In genomic region chr5:33239111-33239714, GRCm38 (mm10) we compare ENCODE assay signal across 16 mouse cellular contexts. TPM values are rescaled to one million over a fixed set of nuclear protein-coding genes. Genes with fewer than 3 reads are reported as not detected.
DNase-seq lines count a peak whose midpoint lies in the region; ATAC-seq and TF ChIP-seq lines count a peak whose summit lies in the region.
"Had no signal": no experiment of that assay in that cellular context is flagged by ENCODE, and none has a peak within 500 bp of the region (broad histone marks: within the 10 kb centered on the region; RNA-seq: fewer than 3 reads in every experiment).

No protein-coding gene starts in this region.

- H3K4me1 ChIP-seq in hindbrain, embryonic 12.5 days: peaks cover 3% of the 10 kb centered on the region; the same call in 1 of the 2 replicates
- H3K4me1 ChIP-seq in hindbrain, embryonic 13.5 days (replicated peaks): no peaks in the 10 kb centered on the region; the same call in 1 of the 2 replicates
- H3K4me1 ChIP-seq in intestine, embryonic 15.5 days (replicated peaks): peaks cover 23% of the 10 kb centered on the region
- H3K4me1 ChIP-seq in stomach, embryonic 16.5 days (ENCODE audit: control insufficient read depth, insufficient read depth, low read length): peaks cover 26% of the 10 kb centered on the region
- H3K4me1 ChIP-seq: neural tube, embryonic 13.5 days had no signal

- no peak overlapping the region for H3K4me2 ChIP-seq in hindbrain, embryonic 12.5 days (replicated peaks)
- H3K4me2 ChIP-seq in hindbrain, embryonic 13.5 days: no peak overlapping the region
- H3K4me2 ChIP-seq in intestine, embryonic 15.5 days (replicated peaks): no peak overlapping the region
- H3K4me2 ChIP-seq in stomach, embryonic 16.5 days (ENCODE audit: low read depth, low read length): no peak overlapping the region
- H3K4me2 ChIP-seq: kidney, embryonic 15.5 days; liver, embryonic 11.5 days; lung, embryonic 15.5 days; neural tube, embryonic 13.5 days had no signal

- H3K9me3 ChIP-seq in hindbrain, embryonic 12.5 days (replicated peaks): no peaks in the 10 kb centered on the region
- no peaks in the 10 kb centered on the region for H3K9me3 ChIP-seq in hindbrain, embryonic 13.5 days
- H3K9me3 ChIP-seq in intestine, embryonic 15.5 days: no peaks in the 10 kb centered on the region
- H3K9me3 ChIP-seq in stomach, embryonic 16.5 days (replicated peaks; ENCODE audit: control insufficient read depth, low read length): no peaks in the 10 kb centered on the region
- H3K9me3 ChIP-seq: kidney, embryonic 15.5 days; lung, embryonic 15.5 days; neural tube, embryonic 13.5 days had no signal

- intact Hi-C loops in gastrocnemius, adult 2 months (cut with DNase I): no loop called here
- intact Hi-C loops in gastrocnemius, postnatal 36 days (cut with DNase I): no loop called here

- ATAC-seq in hindbrain, embryonic 12.5 days (ENCODE audit: low FRiP score): no peak
- ATAC-seq in hindbrain, embryonic 13.5 days (ENCODE audit: low FRiP score): no peak
- no peak for ATAC-seq in intestine, embryonic 15.5 days
- ATAC-seq in stomach, embryonic 16.5 days (ENCODE audit: insufficient read depth, low FRiP score): no peak; the same call in 1 of the 2 replicates
- ATAC-seq: activated CD4-positive, CD25-positive, alpha-beta regulatory T cell, adult 4 months had no signal

- peaks cover 26% of the 10 kb centered on the region for H3K36me3 ChIP-seq in hindbrain, embryonic 12.5 days
- H3K36me3 ChIP-seq in hindbrain, embryonic 13.5 days: peaks cover 32% of the 10 kb centered on the region
- H3K36me3 ChIP-seq in intestine, embryonic 15.5 days: no peaks in the 10 kb centered on the region
- no peaks in the 10 kb centered on the region for H3K36me3 ChIP-seq in stomach, embryonic 16.5 days (ENCODE audit: control insufficient read depth, insufficient read depth, low read length)

- H3K27ac ChIP-seq in gastrocnemius, adult 2 months: peak overlapping the region; percentile 75
- H3K27ac ChIP-seq in hindbrain, embryonic 12.5 days: 0 out of 2 replicates have a peak overlapping the region, but pooled peaks have one; percentile 1
- H3K27ac ChIP-seq in hindbrain, embryonic 13.5 days: no peak overlapping the region
- H3K27ac ChIP-seq in intestine, embryonic 15.5 days: peak overlapping the region; percentile 56
- peak overlapping the region; percentile 42 for H3K27ac ChIP-seq in stomach, embryonic 16.5 days (ENCODE audit: low read length)
- H3K27ac ChIP-seq: layer of hippocampus, adult 2 months; left cerebral cortex, adult 2 months; lung, embryonic 15.5 days; neural tube, embryonic 13.5 days had no signal

- no peak for TF ChIP-seq CTCF in gastrocnemius, adult 2 months (IDR thresholded peaks at IDR 0.05)

- DNase-seq in gastrocnemius, adult 2 months: peak; percentile 40
- no peak for DNase-seq in gastrocnemius, postnatal 36 days
- no peak for DNase-seq in urinary bladder, adult 2 months (ENCODE audit: low spot score)
- DNase-seq: right cerebral cortex, adult 18-20 months; thymus, adult 18-20 months had no signal

- no peaks in the 10 kb centered on the region for H3K27me3 ChIP-seq in hindbrain, embryonic 12.5 days
- no peaks in the 10 kb centered on the region for H3K27me3 ChIP-seq in hindbrain, embryonic 13.5 days
- H3K27me3 ChIP-seq in intestine, embryonic 15.5 days (replicated peaks): no peaks in the 10 kb centered on the region
- no peaks in the 10 kb centered on the region for H3K27me3 ChIP-seq in stomach, embryonic 16.5 days (ENCODE audit: control insufficient read depth, insufficient read depth, low read length)
- H3K27me3 ChIP-seq: kidney, embryonic 15.5 days; lung, embryonic 15.5 days; neural tube, embryonic 13.5 days had no signal

- no peak overlapping the region for H3K4me3 ChIP-seq in gastrocnemius, adult 2 months
- H3K4me3 ChIP-seq in hindbrain, embryonic 12.5 days: no peak overlapping the region
- H3K4me3 ChIP-seq in hindbrain, embryonic 13.5 days: no peak overlapping the region
- H3K4me3 ChIP-seq in intestine, embryonic 15.5 days (replicated peaks): no peak overlapping the region
- no peak overlapping the region for H3K4me3 ChIP-seq in stomach, embryonic 16.5 days (replicated peaks; ENCODE audit: low read length)
- H3K4me3 ChIP-seq: kidney, embryonic 15.5 days; layer of hippocampus, adult 2 months; left cerebral cortex, adult 2 months; lung, embryonic 15.5 days; neural tube, embryonic 13.5 days had no signal

- H3K9ac ChIP-seq in hindbrain, embryonic 12.5 days: no peak overlapping the region
- no peak overlapping the region for H3K9ac ChIP-seq in hindbrain, embryonic 13.5 days
- no peak overlapping the region for H3K9ac ChIP-seq in intestine, embryonic 15.5 days
- H3K9ac ChIP-seq in stomach, embryonic 16.5 days (ENCODE audit: low read length): no peak overlapping the region
- H3K9ac ChIP-seq: kidney, embryonic 15.5 days; lung, embryonic 15.5 days; neural tube, embryonic 13.5 days had no signal

- WGBS in hindbrain, embryonic 12.5 days: 82% methylated on average over 3 of the region's 3 CpGs
- WGBS in hindbrain, embryonic 13.5 days: 82% methylated on average over 3 of the region's 3 CpGs
- 69% methylated on average over 3 of the region's 3 CpGs for WGBS in intestine, embryonic 15.5 days
- WGBS in stomach, embryonic 16.5 days: 53% methylated on average over 3 of the region's 3 CpGs

RNA-seq across cellular contexts. Expression of gene Spon2, which starts 21.0 kb away (rescaled TPM):
- 1 to 10 TPM; 1.4 to 5.4 TPM for total RNA-seq in gastrocnemius, adult 2 months (2021)
- 1 to 10 TPM; 1.2 to 2.0 TPM for total RNA-seq in gastrocnemius, postnatal 36 days (2021)
- polyA plus RNA-seq in hindbrain, embryonic 12.5 days (2016; fragmentation: Nextera tagmentation; extraction: Ambion mirVana): 3.3 and 3.7 TPM in 2 replicates
- polyA plus RNA-seq in hindbrain, embryonic 13.5 days (2015; fragmentation: Nextera tagmentation; extraction: Ambion mirVana): 2.8 and 3.0 TPM in 2 replicates
- 23.7 and 26.0 TPM in 2 replicates for polyA plus RNA-seq in intestine, embryonic 15.5 days (2015; fragmentation: Nextera tagmentation; extraction: Ambion mirVana)
- polyA plus RNA-seq in stomach, embryonic 16.5 days (2015; fragmentation: Nextera tagmentation; extraction: Ambion mirVana): 60.9 and 73.3 TPM in 2 replicates
- polyA plus RNA-seq in urinary bladder, adult 2 months (2012; rRNA removed): 61.5 and 102 TPM in 2 replicates
- polyA plus RNA-seq: activated CD4-positive, CD25-positive, alpha-beta regulatory T cell, adult 4 months had no signal

RNA-seq across cellular contexts. Expression of gene Ctbp1, which starts 35.6 kb away (rescaled TPM):
- 100 to 1,000 TPM; 223 to 241 TPM for total RNA-seq in gastrocnemius, adult 2 months (2021)
- total RNA-seq in gastrocnemius, postnatal 36 days (2021): 100 to 1,000 TPM; 202 to 219 TPM
- polyA plus RNA-seq in hindbrain, embryonic 12.5 days (2016; fragmentation: Nextera tagmentation; extraction: Ambion mirVana): 508 and 530 TPM in 2 replicates
- polyA plus RNA-seq in hindbrain, embryonic 13.5 days (2015; fragmentation: Nextera tagmentation; extraction: Ambion mirVana): 503 and 515 TPM in 2 replicates
- 275 and 293 TPM in 2 replicates for polyA plus RNA-seq in intestine, embryonic 15.5 days (2015; fragmentation: Nextera tagmentation; extraction: Ambion mirVana)
- polyA plus RNA-seq in stomach, embryonic 16.5 days (2015; fragmentation: Nextera tagmentation; extraction: Ambion mirVana): 221 TPM in 2 replicates
- 148 and 156 TPM in 2 replicates for polyA plus RNA-seq in urinary bladder, adult 2 months (2012; rRNA removed)
